Mouse (Mus musculus) embryonic facial prominence, embryonic 13.5 days (tissue): Measurements from ENCODE around the gene Podxl2. TPM values are rescaled to one million over a fixed set of nuclear protein-coding genes. Genes with fewer than 3 reads are reported as not detected.

Experiments used
- ATAC-seq: fragments of 200-750 bp; cut with Nextera tagmentation; 2 replicates; pipeline ENCODE4 v1.8.0; 2017; ENCODE audit warnings: low read depth; ENCODE audit not compliant: insufficient number of reproducible peaks, insufficient read depth, low FRiP score, low TSS enrichment
- H3K27ac ChIP-seq: fragments of 300-500 bp; sonication (generic); 2 replicates; pipeline ENCODE4 v1.5.1; 2015; ENCODE audit warnings: moderate library complexity, mild to moderate bottlenecking, inconsistent platforms
- H3K27me3 ChIP-seq: fragments of 300-500 bp; sonication (generic); 2 replicates; pipeline ENCODE4 v1.6.1; 2015; ENCODE audit warnings: mild to moderate bottlenecking, inconsistent platforms
- H3K36me3 ChIP-seq: fragments of 300-500 bp; sonication (generic); 2 replicates; pipeline ENCODE4 v1.6.1; 2015; ENCODE audit warnings: mild to moderate bottlenecking, inconsistent platforms
- H3K4me1 ChIP-seq: fragments of 300-500 bp; sonication (generic); 2 replicates; pipeline ENCODE4 v1.6.1; 2015; ENCODE audit warnings: inconsistent platforms
- H3K4me2 ChIP-seq: fragments of 300-500 bp; sonication (generic); 2 replicates; pipeline ENCODE4 v1.6.1; 2015; ENCODE audit warnings: moderate library complexity, mild to moderate bottlenecking, inconsistent platforms
- H3K4me3 ChIP-seq: fragments of 300-500 bp; sonication (generic); 2 replicates; pipeline ENCODE4 v1.5.1; 2015; ENCODE audit warnings: mild to moderate bottlenecking, inconsistent platforms
- H3K9ac ChIP-seq: fragments of 300-500 bp; sonication (generic); 2 replicates; pipeline ENCODE4 v1.6.1; 2015; ENCODE audit warnings: mild to moderate bottlenecking, inconsistent platforms
- H3K9me3 ChIP-seq: fragments of 300-500 bp; sonication (generic); 2 replicates; pipeline ENCODE4 v1.6.1; 2016; ENCODE audit warnings: inconsistent platforms
- WGBS: fragments of 180-500 bp; shearing (Covaris S2); methylation state at CpG from one replicate; pipeline ENCODE4 v1.1.7; 2015; ENCODE audit warnings: mixed read lengths; 5-methylcytosine and 5-hydroxymethylcytosine counted together
- polyA plus RNA-seq: library from polyadenylated mRNA; unstranded; fragments of >200 nt; fragmentation: Nextera tagmentation; extraction: Ambion mirVana; gene quantifications from 2 replicates; pipeline ENCODE4 v1.2.1, GENCODE M21; 2015

The Podxl2 gene
- polyA plus RNA-seq, 1 experiment from 2014 or later, result 141 TPM

DNA sequence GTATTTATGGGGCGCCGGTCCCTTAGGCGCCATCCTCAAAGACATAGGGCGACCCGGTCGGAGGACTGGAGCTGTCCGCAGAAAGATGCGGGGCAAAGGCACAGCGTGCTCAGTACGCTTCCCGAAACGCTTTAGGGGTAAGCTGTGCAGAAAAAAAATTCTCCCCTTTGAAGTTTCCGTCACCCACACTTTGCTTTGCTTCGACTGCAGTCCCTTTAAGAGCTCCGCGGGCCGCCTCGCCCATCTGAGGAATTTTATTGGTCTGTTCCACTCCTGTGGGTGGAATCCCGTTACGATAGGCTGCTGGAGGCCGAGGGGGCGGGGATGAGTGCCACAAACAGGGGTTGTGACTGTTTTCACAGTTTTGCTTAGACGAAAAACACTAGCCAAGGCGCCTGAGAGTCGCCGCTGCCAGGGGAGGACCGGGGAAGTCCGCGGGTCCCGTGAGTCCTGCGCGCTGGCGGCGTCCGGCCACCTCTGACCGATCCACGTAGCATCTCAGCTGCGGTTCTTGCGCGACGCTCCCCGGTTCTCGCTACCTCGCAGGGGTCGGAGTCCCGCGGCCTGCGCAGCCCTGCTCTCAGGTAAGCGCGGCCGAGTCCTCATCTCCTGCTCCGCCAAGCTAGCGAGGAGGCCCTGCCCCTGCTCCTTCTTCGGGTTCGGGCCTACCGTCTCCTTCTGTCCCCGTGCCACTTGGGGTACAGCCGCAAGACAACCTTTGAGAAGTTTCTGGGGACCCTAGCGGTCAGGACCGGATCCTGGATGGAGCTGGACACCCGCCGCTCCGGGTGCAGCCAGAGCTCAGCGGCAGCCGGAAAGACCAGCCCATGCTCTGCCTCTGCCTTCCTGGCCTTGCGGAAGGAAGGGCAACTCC is 27.3 kb upstream of the Podxl2 start, which contains the start of gene Tpra1:
Gene Tpra1, plus strand, starts transcription at position 305 of the 874 bp plus-strand sequence.
- H3K36me3 ChIP-seq, result peaks cover 7% of the 10 kb centered on the region; the same call in 1 of the 2 replicates
- peak within 1 kb of the TSS; percentile 93 for H3K27ac ChIP-seq
- under 1% methylated on average over 66 of the region's 66 CpGs for WGBS
- H3K4me3 ChIP-seq, result peak within 1 kb of the TSS; percentile 62
- H3K9ac ChIP-seq, result peak within 1 kb of the TSS; percentile 85
- H3K4me2 ChIP-seq, result peak within 1 kb of the TSS; percentile 96
- peak; percentile 85 for ATAC-seq
- no peaks in the 10 kb centered on the region for H3K9me3 ChIP-seq
- no peaks in the 10 kb centered on the region for H3K27me3 ChIP-seq
- peaks cover 47% of the 10 kb centered on the region for H3K4me1 ChIP-seq

DNA sequence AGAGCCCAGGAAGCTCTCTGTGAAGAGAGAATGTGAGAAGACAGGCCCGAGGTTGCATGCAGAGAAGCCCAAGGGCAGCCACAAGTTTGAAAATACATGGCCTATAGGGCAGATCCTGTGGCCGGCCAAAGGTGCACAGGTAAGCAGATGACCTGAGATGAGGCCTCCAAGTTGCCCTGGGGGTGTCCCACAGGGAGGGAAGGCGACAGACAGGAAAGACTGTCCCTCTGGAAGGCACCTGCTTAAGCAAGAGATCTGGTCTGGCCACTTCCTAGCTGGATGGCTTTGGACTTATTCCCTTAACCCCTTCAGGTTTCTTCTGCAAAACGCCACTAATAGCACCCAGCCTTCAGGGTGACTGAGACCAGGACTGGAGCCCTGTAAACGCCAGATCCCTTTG is 26.6 kb upstream of the Podxl2 start:
- Histone ChIP-seq H3K4me3 (peak overlapping the region; percentile 62), H3K27ac (peak overlapping the region; percentile 93), H3K9me3 (no peaks in the 10 kb centered on the region), H3K9ac (peak overlapping the region; percentile 85), H3K4me2 (peak overlapping the region; percentile 96), H3K36me3 (peaks cover 10% of the 10 kb centered on the region), H3K27me3 (no peaks in the 10 kb centered on the region), H3K4me1 (peaks cover 51% of the 10 kb centered on the region)
- 3% methylated on average over 5 of the region's 5 CpGs for WGBS
- no peak for ATAC-seq

DNA sequence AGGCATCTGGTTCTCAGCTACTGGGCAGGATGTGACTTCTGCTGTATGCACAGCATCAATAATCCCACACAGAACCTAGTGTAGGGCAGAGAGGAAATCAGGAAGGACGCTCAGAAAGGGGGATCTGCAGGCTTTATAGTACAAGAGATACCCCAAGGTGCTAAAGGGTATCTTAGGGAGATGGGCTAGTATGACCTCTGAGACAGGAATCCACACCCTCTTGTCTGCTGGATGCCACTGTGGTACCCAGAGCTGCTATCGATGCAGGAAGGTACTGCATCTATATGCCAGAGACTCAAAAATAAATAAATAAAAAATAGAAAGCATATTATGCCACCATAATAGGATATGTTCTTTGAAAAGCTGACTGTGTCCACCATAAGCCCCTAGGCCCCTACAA is 24.8 kb upstream of the Podxl2 start:
- Histone ChIP-seq H3K4me3 (no peak overlapping the region), H3K9ac (no peak overlapping the region), H3K4me2 (no peak overlapping the region), H3K27ac (no peak overlapping the region), H3K9me3 (no peaks in the 10 kb centered on the region), H3K27me3 (no peaks in the 10 kb centered on the region), H3K4me1 (peaks cover 45% of the 10 kb centered on the region), H3K36me3 (peaks cover 24% of the 10 kb centered on the region)
- no peak for ATAC-seq
- WGBS, result 91% methylated on average over 2 of the region's 2 CpGs

DNA sequence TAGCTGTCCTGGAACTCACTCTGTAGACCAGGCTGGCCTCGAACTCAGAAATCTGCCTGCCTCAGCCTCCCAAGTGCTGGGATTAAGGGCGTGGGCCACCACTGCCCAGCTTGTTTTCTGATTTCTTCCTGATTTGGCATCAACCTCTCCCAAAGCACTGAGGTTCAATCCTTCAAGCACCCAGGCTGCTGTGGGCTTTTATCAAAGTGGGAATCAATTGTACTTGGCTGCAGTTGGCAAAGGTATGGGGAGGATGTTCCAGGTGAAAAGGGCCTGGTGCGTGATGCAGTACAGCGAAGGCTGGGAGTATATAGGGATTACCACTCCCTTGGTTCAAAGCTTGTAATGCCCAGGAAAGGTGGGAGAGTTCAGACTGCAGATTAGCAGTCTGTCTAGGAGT is 24.2 kb upstream of the Podxl2 start:
- peak overlapping the region; percentile 75; the same call in 1 of the 2 replicates for H3K4me3 ChIP-seq
- peak overlapping the region; percentile 73 for H3K4me2 ChIP-seq
- H3K4me1 ChIP-seq, result peaks cover 39% of the 10 kb centered on the region
- no peaks in the 10 kb centered on the region for H3K27me3 ChIP-seq
- 60% methylated on average over 4 of the region's 4 CpGs for WGBS
- no peak overlapping the region for H3K9ac ChIP-seq
- peaks cover 29% of the 10 kb centered on the region for H3K36me3 ChIP-seq
- H3K9me3 ChIP-seq, result no peaks in the 10 kb centered on the region
- ATAC-seq, result no peak
- peak overlapping the region; percentile 82; the same call in 1 of the 2 replicates for H3K27ac ChIP-seq

DNA sequence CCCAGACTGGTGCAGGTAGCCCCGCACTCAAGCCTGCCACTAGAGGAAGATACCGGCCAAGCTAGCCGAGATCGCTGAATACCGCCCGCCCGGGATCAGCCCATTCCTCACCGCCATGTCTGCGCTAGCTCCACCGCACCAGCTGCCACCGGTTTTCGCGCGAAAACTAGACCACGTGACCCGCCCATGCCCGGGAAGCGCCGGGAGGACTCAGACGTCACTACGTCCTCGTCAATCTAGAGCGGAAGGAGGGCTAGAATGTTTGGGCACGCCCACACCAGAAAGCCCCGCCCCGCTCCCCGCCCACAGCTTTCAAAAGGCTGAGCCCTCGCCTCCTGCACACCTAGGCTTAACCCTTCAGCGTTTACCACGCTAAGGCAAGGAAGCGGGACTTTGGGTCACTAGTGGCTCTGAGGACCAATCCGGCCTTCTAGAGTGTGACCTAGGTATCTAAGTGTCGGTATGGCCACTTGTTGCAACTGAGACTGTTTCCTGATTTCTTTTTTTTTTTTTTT is 23.7 kb upstream of the Podxl2 start, which contains the start of gene Mcm2:
Gene Mcm2, minus strand, starts transcription at position 247 of the 515 bp plus-strand sequence.
- H3K27me3 ChIP-seq, result no peaks in the 10 kb centered on the region
- H3K4me3 ChIP-seq, result peak within 1 kb of the TSS; percentile 75
- peak within 1 kb of the TSS; percentile 73 for H3K4me2 ChIP-seq
- WGBS, result under 1% methylated on average over 33 of the region's 33 CpGs
- peak within 1 kb of the TSS; percentile 82 for H3K27ac ChIP-seq
- H3K4me1 ChIP-seq, result peaks cover 34% of the 10 kb centered on the region
- H3K9ac ChIP-seq, result peak within 1 kb of the TSS; percentile 90
- no peaks in the 10 kb centered on the region for H3K9me3 ChIP-seq
- peaks cover 34% of the 10 kb centered on the region for H3K36me3 ChIP-seq
- peak; percentile 72 for ATAC-seq

DNA sequence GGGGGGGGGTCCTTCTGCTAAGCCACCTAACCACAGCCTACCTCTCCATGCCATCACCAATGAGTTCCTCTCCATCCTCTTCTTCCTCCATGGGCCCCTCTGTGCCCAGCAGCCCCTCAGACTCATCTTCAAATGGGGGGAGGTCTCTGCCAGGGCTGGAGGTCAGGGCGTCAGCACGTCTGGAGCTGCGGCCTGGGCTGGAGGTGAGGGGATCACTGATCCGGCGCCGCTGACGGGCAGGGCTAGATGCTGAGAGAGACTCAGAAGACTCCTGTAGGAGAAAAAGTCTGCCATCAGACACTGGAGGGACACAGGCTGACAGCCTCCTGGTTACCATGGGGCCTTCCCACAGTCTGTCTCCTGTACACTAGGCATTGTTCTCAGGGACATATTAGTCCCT is 22.4 kb upstream of the Podxl2 start:
- H3K36me3 ChIP-seq, result peaks cover 48% of the 10 kb centered on the region
- ATAC-seq, result no peak
- peak overlapping the region; percentile 75 for H3K4me3 ChIP-seq

DNA sequence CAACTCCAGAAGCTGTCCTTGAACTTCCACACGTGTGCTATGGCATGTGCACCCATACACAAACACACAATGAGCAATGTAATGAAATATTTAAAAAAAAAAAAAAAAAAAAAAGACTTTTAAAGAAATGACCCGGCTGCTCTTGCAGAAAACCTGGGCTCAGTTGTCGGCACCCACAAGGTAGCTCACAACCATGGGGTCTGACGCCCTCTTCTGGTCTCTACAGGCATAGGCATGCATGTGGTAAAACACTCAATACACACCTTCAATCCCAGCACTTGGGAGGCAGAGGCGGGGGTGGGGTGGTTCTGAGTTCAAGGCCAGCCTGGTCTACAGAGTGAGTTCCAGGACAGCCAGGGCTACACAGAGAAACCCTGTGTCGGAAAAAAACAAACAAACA is 21.1 kb upstream of the Podxl2 start:
- Histone ChIP-seq H3K9me3 (no peaks in the 10 kb centered on the region), H3K36me3 (peaks cover 61% of the 10 kb centered on the region), H3K4me2 (no peak overlapping the region), H3K27me3 (no peaks in the 10 kb centered on the region), H3K4me3 (no peak overlapping the region), H3K27ac (no peak overlapping the region), H3K9ac (no peak overlapping the region), H3K4me1 (peaks cover 20% of the 10 kb centered on the region)
- WGBS, result 88% methylated on average over 6 of the region's 6 CpGs
- ATAC-seq, result no peak

More for the DNA sequence above, 22.4 kb upstream of the Podxl2 start:
- Histone ChIP-seq H3K4me1 (peaks cover 27% of the 10 kb centered on the region), H3K4me2 (peak overlapping the region; percentile 73), H3K9ac (peak overlapping the region; percentile 69), H3K27ac (no peak overlapping the region), H3K9me3 (no peaks in the 10 kb centered on the region), H3K27me3 (no peaks in the 10 kb centered on the region)
- 73% methylated on average over 7 of the region's 7 CpGs for WGBS

DNA sequence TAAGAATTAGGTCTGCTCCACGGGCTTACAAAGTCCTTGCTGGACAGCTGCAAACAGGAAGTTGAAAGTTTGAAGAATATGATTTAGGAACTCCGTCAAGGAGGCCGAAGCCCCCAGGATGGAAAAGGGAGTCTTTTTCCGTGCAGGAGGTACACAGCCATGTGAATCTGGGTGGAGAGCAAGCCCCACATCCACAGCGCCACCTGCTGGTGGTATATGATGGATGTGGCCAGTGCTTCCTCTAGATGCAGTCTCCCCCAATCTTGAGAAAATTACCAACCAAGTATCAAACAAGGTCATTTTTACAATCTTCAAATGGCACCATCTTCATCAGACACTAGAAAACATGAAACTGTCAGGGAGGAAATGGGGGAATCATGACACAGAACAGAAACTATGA is 18.7 kb upstream of the Podxl2 start:
- ATAC-seq, result no peak
- WGBS, result 66% methylated on average over 5 of the region's 5 CpGs
- H3K36me3 ChIP-seq, result peaks cover 84% of the 10 kb centered on the region

DNA sequence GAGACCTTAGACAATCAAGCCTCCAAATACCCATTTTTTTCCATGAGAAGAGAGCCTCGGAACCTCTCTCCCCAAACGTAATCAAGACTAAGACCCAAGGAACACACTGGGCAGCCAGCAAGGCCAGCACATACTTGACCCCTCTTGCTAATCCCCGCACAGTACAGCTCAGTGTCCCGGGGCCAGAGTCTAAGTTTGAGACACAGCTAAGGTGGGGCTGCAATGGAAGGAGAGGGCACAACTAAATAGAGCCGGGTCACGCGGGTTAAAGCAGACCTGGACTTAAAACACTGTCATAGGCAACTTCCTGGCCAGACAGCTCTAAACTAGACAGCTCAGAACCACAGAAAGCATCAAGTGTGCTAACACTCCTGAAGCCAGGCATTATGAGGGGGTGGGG is 16.0 kb upstream of the Podxl2 start:
- Histone ChIP-seq H3K27me3 (no peaks in the 10 kb centered on the region), H3K27ac (no peak overlapping the region), H3K9me3 (no peaks in the 10 kb centered on the region), H3K4me1 (peaks cover 5% of the 10 kb centered on the region; the same call in 1 of the 2 replicates), H3K4me3 (no peak overlapping the region), H3K4me2 (no peak overlapping the region), H3K9ac (no peak overlapping the region), H3K36me3 (peaks cover 100% of the 10 kb centered on the region)
- ATAC-seq, result no peak
- 92% methylated on average over 7 of the region's 7 CpGs for whole genome bisulfite sequencing

More for the DNA sequence above, 18.7 kb upstream of the Podxl2 start:
- Histone ChIP-seq H3K27me3 (no peaks in the 10 kb centered on the region), H3K4me1 (peaks cover 19% of the 10 kb centered on the region), H3K27ac (no peak overlapping the region), H3K4me2 (no peak overlapping the region), H3K9ac (no peak overlapping the region), H3K4me3 (no peak overlapping the region), H3K9me3 (no peaks in the 10 kb centered on the region)

DNA sequence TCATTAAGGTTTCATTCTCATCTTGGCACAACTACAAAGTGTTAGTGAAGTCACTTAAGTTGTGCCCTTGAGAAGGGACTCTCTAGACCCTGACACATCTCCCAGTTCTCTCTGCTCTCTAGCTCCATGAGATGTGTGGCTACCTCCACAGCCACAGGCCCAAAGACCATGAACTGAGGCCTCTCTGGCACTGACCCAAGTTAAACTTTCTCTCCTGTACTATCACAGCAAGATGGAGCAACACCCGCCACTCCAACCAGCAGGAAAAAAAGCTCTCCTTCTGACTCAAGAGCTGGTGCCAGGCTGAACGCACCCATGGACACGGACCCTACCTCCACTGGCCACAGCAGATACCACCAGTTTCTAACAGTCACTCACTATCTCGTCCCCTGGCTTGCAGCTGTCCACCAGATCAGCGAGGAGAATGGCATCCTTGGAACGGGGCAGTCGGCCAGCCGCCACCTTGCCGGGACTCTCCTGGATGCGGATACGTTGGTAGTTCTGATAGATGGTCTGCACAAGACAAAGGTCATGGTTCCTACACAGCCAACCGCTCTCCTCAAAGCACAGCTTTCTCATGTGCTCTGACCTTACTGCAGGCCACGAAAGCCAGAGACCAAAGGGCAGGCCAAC is 14.7 kb upstream of the Podxl2 start:
- Histone ChIP-seq H3K4me3 (no peak overlapping the region), H3K4me1 (no peaks in the 10 kb centered on the region), H3K27ac (no peak overlapping the region), H3K36me3 (peaks cover 100% of the 10 kb centered on the region), H3K4me2 (no peak overlapping the region), H3K9ac (no peak overlapping the region), H3K27me3 (no peaks in the 10 kb centered on the region), H3K9me3 (no peaks in the 10 kb centered on the region)
- ATAC-seq, result no peak
- 94% methylated on average over 13 of the region's 13 CpGs for WGBS

DNA sequence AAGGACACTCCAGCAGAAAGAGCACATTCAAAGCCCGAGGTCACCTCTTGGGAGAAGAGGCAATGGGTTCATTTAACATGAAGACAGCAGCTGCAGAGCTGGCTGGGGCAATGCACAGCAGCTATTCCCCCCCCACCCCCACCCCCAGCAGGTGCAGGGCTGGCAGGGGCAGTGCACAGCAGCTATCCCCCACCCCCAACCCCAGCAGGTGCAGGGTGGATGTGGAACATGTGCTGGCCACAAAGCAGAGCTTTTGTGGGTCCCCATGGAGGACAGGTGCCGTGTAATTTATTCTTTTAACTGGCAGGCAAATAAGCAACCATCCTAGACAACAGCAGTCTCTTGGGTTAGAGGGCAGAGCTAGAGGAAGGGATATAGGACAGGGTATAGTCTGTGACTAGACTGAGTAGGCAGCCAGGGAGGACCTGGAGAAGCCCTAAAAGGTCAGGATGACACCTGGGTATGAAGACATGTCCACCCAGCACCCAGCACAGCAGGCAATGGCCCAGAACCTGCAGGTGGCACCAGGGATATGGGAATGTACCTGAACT is 11.6 kb upstream of the Podxl2 start:
- no peak overlapping the region for H3K4me2 ChIP-seq
- WGBS, result 81% methylated on average over 2 of the region's 2 CpGs
- H3K9ac ChIP-seq, result no peak overlapping the region
- no peak; the same call in 1 of the 2 replicates for ATAC-seq
- H3K27me3 ChIP-seq, result no peaks in the 10 kb centered on the region
- H3K4me1 ChIP-seq, result no peaks in the 10 kb centered on the region
- H3K4me3 ChIP-seq, result no peak overlapping the region
- no peak overlapping the region for H3K27ac ChIP-seq
- H3K36me3 ChIP-seq, result peaks cover 100% of the 10 kb centered on the region
- no peaks in the 10 kb centered on the region for H3K9me3 ChIP-seq
